Mouse (Mus musculus) liver, embryonic 14.5 days (tissue): ENCODE measurements around the gene Itpripl1.

Source experiments
- CTCF ChIP-seq: IDR thresholded peaks from 2 replicates; pipeline ENCODE4 v1.5.1; 2016; ENCODE audit warnings: antibody characterized with exemption, low read depth, control low read depth
- EP300 ChIP-seq: IDR thresholded peaks from 2 replicates; pipeline ENCODE4 v1.6.1; 2016; ENCODE audit warnings: antibody characterized with exemption, low read depth

DNA sequence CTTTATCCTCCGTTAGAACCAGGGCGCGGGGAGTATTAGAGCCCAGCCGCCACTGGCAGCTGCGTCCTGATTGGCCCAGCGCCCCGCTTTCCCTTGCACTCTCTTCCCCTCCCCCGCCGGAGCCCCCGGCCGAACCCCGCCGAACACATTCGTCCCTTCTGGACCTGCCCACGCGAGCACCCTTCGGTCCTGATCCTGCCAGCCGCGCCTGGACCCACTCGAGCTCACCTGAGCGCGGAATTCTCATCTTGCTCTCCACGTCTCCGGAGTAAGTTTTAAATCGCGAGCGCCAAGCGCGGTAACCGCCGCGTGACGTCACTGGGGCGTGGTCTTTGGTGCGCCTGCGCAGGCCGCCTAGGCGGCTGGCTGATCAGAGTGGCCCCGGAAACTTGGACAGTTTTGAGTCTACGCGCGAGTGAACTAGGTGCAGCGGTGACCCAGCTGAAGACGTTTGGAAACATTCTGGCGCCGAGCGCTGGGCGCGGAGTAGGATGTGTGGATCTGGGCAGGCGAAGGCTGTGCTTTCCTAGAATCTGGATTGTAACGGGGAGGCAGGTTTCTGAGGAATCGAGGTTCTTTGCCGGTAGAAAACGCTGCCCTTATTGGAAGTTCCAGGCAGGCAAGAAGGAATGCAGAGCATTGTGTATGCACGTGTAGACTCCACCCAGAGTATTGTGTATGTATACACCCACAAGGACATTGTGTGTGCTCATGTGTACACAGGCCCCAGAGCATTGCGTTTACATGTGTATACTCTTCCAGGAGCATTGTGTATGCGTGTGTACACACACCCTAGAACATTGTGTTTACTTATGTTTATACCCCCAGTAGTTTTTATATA lies 9.4 kb downstream of the Itpripl1 start, which contains the start of gene Ncaph:
- TF ChIP-seq CTCF (no peak), EP300 (peak; percentile 44; the same call in 1 of the 2 replicates)
